Mouse (Mus musculus): ENCODE measurements at regions not wholly inside any gene's neighbourhood (a gene's known extent, or its start where the extent isn't known, plus 50 kb on each side); places are given as distances from the start of the nearest gene placed in this dataset.

GRCm38 (mm10) chr17:14517368-14517767 lies 176.7 kb downstream of the Thbs2 start:
- TF ChIP-seq CTCF (IDR thresholded peaks at IDR 0.05; ENCODE audit: insufficient read depth, low read depth, low read length): no peak
- TF ChIP-seq POLR2A (IDR thresholded peaks at IDR 0.05; ENCODE audit: insufficient read depth, low read depth, low read length): no peak

Measured in olfactory bulb, adult 2 months (tissue).